Mouse (Mus musculus) retina, embryonic 14.5 days (tissue): Measurements from ENCODE around the gene Gemin5.

ENCODE experiments used
- DNase-seq: peaks from one replicate; pipeline ENCODE4 v3.0.0-alpha.2; 2015; ENCODE audit warnings: low spot score

Gemin5 gene

DNA sequence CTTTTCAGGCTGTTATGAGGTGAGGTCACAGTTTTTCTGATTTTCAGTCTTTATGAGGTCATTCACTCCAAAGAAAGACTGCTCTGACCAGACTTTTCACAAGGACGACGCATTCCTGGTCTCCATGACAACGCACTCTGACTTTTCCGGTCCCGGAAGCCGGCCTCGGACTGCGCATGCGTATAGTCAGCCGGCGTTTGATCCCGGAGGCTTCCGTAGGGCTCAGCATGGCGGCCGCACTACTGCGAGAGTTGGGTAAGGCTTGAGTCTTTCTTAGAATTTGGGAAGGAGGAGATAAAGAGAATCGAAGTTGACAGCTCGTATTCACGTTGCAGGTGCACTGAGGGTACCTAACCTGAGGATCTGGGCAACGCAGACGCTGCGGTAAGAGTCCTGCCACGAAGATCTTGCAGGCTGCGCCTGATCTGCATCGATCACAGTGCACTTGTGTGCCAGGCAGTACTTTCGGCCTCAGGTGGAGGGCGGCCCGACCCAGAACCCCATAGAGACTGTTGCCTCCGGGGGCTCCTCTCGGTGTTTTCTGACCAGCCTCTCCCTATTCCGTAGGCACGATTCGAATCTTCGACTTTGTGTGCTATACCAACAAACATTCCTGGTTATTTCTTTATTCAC, 3.2 kb upstream of the Gemin5 start, which contains the start of gene Mrpl22:
Gene Mrpl22, plus strand, starts transcription at position 203 of the 633 bp plus-strand sequence.
- peak; percentile 98 for DNase-seq

DNA sequence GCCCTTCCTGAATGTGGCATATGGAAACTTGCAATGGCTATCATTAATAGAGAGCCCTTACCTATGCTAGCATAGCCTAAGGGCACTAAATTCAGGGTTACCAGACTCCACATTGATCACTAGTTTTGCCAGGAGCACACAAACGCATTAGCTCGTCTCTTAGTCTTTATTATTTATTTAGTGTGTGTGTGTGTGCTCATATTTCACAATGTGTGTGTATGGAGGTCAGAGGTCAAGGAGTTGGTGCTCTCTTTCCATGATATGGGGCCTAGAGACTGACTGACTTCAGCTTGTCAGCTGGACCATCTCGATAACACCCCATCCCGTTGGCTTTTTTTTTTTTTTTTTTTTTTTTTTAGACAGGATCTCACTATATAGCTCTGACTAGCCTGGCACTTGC, 1.3 kb upstream of the Gemin5 start:
- no peak for DNase-seq

DNA sequence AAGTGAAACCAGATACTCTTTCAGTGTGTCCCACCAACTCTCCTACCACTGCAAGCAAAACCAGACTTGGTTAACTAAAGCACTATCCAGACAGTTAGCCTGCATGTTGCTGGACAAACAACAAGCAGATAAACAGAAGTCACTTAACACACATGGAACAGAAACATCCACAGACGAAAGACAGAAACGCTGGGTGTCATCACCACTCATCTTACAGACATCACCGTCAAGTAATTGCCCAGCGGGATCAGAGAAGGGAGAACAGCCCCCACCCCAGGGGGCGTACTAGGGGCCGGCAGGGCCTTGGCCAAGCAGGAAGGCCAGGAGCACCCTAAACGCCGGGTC, 545 bp downstream of the Gemin5 start:
- no peak for DNase-seq

DNA sequence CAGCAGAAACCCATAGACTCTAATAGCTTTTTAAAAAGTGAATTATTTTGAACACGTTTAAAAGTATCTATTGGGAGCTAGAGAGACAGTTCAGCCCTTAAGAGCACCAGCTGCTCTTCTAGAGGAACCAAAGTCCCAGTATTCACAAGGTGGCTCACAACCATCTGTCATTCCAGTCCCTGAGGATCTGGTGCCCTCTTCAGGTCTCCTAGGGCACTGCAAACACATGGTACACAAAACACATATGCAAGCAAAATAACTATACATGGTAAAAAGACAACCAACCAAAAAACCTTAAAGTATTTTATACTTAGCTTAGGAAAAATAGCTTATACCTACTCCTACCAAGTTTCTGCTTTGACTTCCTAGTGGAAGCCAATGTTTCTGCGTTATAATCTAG, 3.3 kb downstream of the Gemin5 start:
- peak; percentile 23 for DNase-seq

DNA sequence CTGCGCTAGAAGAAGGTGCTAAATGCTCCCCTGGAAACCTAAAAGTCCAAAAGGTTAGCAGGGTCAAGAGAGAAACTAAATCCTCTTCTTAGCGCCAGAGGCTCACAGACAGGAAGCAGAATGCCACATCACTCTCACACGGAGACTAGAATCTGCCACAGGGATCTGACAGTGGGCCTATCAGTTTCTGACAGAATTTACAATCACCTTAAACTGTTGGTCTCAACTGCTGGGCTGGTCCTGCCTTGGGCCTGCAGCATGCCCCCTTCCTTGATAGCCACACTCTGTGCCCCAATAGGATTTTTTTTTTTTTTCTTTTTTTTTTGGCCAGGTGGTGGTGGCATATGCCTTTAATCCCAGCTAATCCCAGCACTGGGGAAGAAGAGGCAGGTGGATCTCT, 11.5 kb downstream of the Gemin5 start:
- DNase-seq, result no peak

DNA sequence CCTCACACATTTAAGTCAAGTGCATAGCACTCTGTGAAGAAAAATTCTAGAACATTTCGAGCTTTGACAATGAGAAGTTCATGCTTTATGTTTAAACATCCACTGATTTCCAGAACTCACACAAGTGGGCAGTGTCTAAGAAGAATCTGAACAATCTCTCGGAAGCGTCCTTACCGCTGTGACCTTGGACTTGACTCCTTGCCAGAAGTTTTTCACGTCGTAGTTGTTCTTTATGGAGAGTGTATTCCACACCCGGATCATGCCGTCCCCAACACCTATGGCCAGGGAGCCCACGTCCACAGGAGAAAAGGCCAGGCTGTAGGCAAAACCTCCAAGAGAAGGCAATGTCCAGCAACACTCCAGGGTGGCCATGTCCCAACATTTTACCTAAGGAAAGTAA, 12.9 kb downstream of the Gemin5 start:
- no peak for DNase-seq

DNA sequence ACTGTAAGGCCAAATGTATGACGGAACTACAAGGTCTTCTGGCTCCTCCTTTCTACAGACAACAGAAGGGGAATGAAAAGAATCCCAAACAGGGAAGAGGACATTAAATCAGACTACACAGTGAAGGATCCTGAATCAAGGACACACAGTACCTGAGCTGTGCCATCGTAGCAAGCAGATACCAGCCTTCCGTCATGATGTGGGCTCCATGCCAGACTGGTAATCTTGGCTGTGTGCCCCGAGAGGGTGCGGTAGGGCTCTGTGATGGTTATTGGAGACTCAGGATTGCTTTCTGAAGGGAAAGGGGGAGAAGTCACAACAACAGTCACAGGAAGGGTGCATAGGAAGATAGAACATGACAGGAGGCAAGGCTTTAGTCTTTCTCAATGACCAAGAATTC, 22.1 kb downstream of the Gemin5 start:
- no peak for DNase-seq

DNA sequence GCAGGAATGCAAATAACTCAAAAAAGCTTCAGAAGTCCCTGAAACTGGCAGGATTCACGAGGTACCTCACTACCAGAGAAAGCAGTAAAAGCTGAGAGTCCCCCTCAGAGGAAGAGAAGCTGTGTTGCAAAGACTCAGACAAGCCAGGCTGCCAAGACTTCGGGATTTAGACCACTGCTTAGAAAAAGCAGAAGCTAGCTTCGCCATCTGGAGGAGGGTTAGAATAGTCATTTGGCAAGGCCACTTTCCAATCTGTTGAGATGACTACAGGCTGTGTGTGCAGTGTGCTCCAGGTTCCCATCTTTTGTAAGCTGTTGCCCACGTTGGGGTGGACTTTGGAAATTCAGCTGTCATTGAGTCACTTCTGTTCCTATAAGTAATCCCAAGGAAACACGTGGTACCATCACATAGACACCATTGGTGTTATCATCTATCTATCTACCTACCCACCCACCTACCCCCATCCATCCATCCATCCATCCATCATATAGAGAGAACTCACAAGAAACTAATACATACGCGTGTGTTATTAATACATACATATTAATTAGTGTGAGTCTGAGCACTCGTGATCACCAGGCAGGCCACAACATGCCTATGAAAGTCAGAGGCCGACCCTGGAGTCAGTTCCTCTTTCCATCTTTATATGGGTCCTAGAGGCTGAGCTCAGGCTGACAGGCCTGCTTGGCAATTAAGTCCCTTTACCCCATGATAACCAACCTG, 24.5 kb downstream of the Gemin5 start:
- no peak for DNase-seq

DNA sequence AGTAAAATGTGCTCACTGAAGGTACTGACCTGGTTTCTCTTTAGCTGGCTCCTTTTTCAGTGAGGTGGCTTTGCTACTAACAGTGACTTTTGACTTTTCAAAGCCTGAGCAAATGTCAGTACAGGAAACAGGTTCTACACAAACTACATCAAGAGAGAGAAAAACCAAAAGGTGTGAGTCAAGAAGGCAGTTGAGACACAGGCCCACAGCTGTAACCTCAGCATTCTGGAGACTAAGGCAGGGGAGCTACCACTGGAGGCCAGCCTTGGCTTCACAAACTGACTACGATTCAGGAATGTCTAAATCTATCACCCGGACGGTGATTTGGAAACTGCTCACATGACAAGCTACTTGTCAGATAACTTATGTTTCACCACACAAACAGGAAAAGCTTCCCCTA, 28.9 kb downstream of the Gemin5 start:
- DNase-seq, result no peak

DNA sequence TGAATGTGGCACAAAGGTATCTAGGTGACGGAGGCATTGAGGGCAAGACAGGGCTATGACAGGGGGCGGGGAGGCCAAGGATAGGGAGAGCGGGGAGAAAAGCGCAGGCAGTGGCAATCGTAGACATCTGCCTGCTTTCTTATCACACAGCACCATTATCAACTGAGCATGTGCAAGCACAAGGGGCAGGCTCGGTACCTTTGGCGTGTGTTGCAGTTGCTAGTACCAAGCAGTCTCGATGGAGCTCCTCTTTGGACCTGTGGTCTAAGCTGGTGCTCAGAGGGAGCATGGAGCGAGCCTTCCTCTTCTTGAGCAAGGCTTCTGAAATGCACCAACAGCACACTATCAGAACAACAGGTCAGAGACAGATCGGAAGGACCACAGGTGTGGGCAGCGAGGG, 29.5 kb downstream of the Gemin5 start:
- DNase-seq, result no peak

DNA sequence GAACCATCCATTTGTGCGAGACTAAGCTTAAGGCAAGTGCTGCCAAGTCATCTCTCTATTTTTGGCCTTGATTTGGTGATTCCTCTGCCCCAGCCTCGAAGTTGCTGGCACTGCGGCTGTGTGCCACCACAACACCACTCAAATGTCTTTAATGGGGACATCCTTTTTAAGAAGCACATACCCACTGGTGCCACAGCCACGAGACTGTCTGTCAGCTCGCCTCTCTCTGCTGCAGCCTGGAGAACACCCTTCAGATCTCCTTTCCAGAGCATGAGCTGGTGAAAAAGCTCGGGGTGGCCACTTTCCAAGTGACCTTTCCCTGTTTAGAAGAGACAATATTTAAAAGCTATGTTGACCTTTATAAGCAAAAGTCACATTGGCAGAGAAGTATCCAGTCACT, 31.7 kb downstream of the Gemin5 start:
- no peak for DNase-seq

DNA sequence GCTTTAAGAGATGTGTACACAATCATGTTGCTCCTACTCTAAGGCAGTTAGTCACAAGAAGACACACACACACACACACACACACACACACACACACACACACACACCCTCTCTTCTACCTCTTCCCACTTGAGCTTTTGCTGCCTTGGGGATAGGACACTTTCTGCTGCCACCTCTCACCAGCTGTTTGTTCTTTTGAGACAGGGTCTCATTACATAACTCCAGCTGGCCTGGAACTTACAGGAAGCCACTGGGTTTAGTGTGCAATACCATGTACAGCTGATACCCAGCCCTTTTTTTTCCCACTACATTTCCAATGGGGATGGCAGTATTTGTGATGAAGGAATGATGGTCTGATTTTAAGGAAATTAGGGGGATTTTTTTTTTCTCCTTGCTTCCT, 33.0 kb downstream of the Gemin5 start:
- DNase-seq, result no peak

DNA sequence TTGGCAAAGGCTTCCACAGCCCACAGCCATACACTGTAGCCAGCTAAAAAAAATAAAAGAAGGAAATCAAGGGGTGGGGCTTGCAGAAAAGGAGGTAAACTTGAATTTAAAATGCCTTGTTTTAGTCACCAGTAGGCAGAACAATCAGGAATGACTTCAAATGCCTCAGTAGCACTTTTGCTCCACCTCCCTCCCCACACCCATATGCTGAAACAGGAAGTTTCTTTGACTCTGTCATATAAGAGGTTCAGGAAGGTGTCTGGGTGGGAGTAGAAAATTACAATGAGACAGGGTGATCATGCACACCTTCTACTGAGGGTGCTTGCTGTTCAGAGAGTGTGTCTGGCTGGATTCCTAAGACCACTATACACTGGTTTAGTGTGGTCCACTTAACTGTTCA, 33.5 kb downstream of the Gemin5 start:
- no peak for DNase-seq

DNA sequence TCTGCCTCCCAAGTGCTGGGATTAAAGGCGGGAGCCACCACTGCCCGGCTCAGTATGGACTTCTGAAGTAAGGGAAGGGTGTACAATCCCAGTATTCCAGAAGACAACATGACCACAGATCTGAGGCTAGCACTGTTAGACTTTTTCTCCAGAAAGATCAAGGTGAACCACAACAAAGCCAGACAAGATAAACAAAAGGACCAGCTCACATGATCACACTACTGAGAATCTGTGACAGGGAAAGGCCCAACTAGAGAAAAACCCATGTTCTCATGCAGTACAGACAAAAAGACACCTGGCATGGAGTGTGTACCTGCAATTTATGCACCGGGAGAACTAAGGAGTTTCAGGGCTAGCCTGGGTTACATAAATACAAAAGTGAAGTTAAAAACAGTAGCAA, 36.3 kb downstream of the Gemin5 start:
- DNase-seq, result no peak

DNA sequence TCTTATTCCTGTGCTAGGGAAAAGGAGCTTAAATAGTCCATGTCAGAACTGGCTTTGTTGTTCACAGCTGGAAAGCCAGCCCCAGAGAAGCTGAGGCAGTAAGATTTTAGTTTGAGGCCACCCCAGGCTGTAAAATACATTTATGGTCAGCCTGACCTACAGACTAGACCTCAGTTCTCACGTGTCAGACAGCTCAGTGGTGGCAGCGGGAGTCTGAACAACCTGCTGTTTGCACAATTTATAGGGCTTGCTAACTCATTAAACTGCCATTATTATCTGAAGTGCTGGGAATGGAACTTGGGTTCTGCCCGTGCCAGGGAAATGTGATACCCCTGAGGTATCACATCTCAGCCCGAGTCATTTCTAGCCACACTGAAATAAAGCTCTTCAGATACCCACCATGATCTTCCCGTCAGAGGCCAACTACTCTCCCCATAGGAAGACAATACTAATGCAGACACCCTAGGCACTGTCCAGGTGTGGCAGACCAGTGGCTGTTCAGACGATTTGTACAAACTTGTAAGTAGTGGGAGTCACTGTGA, 39.0 kb downstream of the Gemin5 start:
- DNase-seq, result no peak

DNA sequence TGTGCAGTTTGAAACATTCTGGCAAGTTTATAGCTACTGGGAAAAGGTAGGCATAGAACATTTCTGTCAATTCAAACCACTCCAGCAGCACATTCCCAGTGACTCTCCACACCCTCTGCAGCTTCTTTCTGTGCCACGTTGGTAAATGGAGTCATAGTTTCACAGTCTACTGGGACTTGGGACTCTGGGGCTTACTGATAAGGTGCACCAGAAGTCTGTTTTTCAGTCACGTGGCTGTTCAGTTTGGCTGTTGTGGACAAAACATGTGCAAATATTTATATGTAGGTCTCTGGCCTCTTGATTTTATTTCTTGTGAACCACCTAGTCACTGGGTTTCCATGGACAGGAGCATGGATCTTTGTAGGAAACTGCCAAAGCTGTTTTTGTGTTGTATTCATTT, 40.8 kb downstream of the Gemin5 start:
- no peak for DNase-seq

DNA sequence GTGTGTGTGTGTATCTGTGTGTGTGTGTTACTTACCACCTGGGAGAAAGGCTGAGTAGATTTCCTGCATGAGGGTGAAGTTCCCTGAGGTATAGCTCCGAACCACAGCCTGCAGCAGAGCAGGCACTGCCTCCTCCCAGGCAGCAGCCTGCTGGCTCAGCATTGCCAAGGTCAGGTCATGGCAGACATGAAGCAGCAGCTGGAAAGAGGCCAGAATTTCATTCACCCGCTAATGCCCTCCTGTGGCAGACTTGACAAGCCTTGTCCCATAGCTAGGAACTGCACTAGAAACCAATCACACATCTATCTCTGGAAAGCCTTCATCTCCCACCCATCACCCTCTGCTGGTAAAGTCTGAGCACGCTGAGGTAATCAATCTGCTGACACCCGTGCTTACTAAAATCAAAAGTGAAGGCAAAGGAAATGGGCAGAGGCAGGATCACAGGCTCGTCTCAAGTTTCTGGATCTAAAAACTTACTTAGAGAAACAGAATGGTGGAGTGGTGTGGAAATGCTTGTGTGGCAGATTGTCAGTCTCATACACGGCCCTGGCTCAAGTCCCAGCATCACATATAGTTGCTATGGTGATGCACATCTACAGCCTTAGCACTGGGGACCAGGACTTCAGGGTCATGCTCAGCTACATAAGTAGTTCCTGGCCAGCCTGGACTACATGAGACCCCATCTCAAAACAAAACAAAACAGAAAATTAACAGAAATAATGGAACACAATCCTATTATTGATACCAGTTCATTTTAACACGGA, 41.8 kb downstream of the Gemin5 start:
- peak; percentile 12 for DNase-seq

DNA sequence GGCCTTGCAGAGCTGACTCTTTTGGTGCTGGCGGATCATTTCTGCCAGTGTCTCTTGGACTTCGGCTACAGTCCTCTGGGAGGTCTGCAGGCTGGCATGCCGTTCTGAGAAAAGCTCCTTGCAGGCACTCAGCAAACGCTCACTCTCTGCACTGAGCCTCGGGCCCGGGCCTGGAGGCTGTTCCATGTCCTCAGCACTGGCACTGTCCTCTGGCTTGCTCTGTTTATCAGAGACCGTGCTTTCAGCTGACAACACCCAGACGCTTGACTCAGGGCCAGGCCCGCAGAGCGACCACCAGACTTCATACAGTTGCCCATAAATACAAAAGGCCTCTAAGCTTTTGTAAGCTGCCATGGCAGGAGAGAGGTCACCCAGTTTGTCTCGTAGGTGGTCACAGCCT, 43.3 kb downstream of the Gemin5 start:
- no peak for DNase-seq

DNA sequence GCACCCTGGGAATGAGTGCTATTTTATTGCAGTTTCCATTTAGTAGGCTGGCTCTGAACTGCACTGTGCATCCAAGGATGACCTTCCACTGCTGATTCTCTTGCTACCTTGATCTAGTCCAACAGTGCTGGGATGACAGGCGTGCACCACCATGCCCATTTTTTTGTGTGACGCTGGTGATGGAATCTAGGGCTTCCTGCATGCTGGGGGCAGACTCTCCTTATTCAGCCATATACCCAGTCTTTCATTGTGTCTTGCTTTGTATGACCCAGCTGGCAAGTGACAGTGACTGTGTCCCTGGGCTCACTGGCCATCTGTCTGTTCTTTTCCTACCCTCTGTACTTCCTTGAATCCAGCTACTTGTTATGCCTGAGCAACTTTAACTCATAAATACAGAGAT, 44.6 kb downstream of the Gemin5 start:
- no peak for DNase-seq

DNA sequence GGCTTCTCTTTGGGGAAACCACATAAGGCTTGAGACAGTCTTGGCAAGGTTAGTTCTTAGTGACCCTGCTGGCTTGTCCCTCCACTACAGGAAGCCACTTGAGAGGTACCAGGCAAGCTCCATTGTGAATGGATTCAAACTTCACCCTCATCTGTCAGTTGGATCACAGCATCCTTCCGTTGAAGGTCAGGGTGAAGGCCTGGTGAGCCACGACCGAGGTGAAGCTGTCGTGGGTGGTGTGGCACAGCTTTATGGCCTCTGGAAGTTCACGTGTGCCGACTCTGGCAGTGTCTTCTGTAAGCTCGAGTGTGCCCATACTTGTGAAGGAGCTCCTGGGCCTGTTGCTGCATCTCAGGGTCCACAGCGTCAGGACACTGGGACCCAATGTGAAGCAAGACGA, 47.0 kb downstream of the Gemin5 start:
- no peak for DNase-seq

DNA sequence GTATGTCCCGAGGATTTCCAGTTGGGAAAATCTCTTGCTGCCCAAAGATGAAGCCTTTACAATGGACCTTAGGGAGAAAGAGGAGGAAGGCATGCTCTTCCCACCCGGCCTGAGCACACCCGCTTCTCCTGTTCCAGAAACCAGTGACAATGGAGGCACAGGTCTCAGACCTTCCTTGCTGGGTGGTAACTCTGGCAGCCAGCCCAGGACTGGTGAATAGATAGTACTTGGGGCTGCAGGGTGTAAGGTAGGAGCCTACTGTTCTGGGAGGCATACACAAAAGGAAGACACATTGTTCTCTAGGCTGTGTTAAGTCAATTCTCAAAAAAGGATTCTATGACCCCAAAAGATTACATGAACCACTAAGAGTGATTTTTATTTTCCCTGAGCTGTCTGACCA, 47.7 kb downstream of the Gemin5 start:
- no peak for DNase-seq

DNA sequence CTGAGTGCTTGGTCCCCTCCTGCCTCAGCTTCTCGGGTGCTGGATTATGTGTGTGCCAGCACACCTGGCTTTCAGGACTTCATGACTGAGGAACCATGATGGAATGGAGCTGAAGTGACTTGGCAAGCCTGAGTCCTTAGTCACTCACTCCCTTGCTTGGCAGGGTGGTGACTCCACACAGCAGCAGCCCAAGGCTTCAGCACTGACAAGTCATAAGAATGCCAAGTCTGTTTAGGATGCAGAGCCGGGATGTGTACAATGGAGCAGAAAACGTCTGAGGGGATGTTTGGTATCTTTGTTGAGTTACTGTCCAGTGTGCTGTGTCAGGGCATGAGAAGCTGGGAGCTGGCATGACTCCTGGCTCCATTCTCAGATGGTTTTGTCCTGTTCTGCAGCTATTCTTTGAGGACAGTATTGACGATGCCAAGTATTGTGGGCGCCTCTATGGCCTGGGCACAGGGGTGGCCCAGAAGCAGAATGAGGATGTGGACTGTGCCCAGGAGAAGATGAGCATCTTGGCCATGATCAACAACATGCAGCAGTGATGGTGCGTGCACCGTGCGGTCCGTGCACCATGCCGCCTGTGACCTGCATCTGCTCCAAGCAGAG, 51.2 kb downstream of the Gemin5 start:
- no peak for DNase-seq

DNA sequence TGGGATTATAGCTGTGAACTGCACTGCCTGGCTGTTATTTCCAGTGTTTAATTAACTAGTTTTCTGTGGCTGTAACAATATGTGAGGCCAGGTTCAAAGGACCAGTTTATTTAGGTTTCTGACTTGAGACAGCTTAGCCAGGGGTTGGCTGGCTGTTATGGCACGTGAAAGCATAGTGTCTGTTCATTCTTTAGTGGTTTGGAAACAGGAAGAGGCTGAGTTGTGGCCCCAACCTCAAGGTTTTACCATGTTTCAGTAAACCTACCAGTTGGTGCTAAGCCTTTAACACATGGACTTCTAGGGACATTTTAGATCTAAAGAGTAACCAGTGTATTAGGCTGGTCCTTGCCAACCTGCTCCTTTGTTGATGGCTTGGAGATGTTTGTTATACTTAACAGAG, 51.8 kb downstream of the Gemin5 start:
- no peak for DNase-seq
